Mouse (Mus musculus) G1E-ER4 (cell line): ENCODE results near the gene Pik3cb. TPM values are rescaled to one million over a fixed set of nuclear protein-coding genes. Genes with fewer than 3 reads are reported as not detected.

ENCODE experiments used
- GATA1 ChIP-seq: IDR thresholded peaks from one replicate; pipeline ENCODE4 v1.8.0; 2012; ENCODE audit warnings: low read length, inconsistent platforms
- polyA plus RNA-seq: library from polyadenylated mRNA; stranded (reverse); fragments of >175 nt; gene quantifications from 2 replicates; pipeline ENCODE4 v1.2.3, GENCODE M21; 2012

Pik3cb gene
- polyA plus RNA-seq, 1 experiment, result 0.91 TPM

- no peak for TF ChIP-seq GATA1
Observed at GRCm38 (mm10) chr9:99158708-99159107, 18.3 kb upstream of the Pik3cb start.

GRCm38 (mm10) chr9:99158203-99158632, 17.8 kb upstream of the Pik3cb start:
- no peak for TF ChIP-seq GATA1

DNA sequence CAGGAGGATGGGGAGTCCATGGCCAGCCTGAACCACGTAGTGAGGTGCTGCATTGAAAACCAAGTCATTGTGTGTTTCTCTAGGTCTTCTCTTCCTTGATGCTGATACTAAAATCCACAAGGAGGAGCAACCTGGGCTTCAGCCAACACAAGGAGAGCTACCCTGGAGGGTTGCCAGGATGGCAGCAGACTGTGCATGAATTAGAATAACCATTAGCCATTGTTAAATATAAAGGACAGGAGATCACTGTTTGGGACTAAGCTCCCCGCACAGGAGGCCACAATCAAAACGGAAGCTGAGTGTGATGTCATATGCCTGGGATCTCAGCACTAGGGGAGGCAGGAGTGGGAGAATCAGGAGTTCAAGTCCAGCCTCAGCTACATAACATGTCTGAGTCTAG, 13.2 kb upstream of the Pik3cb start:
- TF ChIP-seq GATA1, result no peak

DNA sequence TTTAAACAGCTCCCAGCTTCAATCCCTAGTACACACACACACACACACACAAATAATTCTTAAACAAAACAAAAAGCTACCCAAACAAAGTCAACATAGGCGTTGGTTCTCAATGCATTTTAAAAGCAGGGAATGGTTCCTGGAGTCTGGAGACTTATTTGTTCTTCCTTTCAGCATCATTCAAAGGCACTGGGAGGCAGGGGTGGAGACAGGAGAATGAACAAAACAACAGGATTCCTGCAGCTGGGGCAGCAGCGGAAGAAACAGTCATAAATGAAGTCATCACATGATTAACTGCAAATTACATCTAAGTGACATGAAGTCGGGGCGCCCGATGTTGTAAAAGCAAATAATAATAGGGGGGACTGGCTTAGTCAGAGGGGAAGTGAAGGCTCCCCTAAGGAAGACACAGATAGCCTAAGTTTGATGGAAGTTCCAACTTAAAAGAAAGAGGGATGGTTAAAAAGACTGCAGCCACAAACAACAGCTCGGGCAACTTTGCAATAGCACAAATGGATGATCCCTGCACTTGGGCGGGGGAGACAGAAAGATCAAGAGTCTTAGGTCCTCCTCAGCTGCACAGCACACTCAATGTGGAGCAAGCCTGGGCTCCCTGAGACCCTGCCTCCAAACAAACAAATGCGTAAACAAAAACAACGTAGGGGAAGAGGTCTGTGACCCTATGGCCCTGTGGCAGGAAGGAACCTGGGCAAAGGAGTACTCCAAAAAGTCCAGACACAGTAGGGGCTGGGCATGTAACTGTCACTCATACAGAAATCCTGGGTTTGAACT, 12.5 kb upstream of the Pik3cb start:
- no peak for TF ChIP-seq GATA1

DNA sequence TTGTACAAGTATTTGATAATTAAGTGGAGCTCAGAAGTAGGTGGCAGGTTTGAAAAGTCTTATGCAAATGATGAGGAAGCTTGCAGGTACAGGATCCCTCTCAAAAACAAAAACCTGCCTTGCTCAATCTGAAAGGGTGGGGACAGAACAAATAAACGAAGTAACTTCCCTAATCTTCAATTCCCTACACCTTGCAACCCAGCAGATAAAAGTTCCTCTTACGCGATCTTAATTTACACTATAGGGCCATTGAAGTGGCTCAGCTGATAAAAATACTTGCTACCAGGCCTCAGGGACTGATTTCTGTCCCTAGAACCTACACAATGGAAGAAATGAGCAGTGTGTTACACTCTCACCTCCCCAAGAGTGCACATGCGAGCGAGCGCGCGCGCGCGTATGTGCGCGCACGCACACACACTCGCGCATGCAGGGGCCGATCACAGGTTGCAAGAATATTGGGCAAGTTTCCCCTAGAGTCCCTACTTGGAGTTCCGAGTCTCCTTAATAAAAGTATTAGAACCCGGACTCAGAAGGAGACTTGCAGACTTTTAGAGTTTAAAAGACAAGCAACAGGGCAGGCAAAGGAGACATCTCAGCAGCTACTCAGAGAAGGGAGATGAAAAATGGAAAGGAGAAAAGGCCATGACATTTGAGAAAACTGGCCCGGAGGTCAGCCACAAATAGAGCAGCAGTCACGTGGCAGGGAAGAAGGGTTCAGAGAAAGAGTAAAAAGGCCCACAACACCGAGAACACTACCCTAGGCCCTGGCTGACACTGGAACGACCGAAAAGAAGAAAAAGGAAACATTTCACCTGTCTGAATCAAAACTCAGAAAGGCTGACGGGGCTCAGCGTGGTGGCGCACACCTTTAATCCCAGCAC, 6.7 kb upstream of the Pik3cb start:
- no peak for TF ChIP-seq GATA1

DNA sequence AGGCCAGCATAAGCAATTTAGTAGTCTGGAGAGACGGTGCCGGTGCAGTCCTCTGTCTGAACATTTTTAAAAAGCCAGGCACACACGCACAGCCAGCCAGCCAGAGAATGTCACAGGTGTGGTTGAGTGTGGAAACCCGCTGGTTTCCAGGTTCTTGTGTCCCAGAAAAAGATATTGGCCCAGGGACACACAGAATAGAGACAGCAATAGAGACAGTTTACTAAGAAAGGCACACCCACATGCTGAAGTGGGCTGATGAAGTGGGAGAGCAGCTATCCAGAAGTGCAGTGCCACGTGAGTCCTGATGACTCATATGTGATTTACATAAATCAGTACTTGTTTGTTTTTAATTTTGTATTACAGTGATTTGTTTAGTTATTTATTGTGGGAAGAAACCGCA, 5.3 kb upstream of the Pik3cb start:
- TF ChIP-seq GATA1, result no peak

- no peak for TF ChIP-seq GATA1
Observed at GRCm38 (mm10) chr9:99144416-99144989, 4.1 kb upstream of the Pik3cb start.

DNA sequence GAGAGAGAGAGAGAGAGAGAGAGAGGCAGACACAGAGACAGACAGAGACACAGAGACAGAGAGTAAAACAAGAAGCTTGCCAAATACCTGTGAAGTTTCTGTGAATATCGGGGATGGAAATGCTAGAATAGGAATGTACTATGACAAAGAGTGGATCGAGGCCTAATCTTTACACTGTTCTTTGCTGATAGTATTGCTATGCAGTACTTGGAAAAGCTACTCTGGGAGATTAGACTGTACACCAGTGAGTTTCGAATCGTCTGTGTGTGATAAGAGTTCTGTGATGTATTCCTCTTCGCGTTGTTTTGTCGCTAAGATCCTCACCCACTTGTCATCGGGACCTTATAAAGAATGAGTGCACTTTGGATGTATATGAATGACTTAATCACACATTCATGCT, 1.2 kb upstream of the Pik3cb start:
- peak; percentile 13 for TF ChIP-seq GATA1

- TF ChIP-seq GATA1, result no peak
Observed at GRCm38 (mm10) chr9:99141171-99141570, 750 bp upstream of the Pik3cb start.

GRCm38 (mm10) chr9:99139194-99140023, 1.0 kb downstream of the Pik3cb start:
- TF ChIP-seq GATA1, result no peak

- no peak for TF ChIP-seq GATA1
Observed at GRCm38 (mm10) chr9:99137301-99137700, 3.1 kb downstream of the Pik3cb start.

DNA sequence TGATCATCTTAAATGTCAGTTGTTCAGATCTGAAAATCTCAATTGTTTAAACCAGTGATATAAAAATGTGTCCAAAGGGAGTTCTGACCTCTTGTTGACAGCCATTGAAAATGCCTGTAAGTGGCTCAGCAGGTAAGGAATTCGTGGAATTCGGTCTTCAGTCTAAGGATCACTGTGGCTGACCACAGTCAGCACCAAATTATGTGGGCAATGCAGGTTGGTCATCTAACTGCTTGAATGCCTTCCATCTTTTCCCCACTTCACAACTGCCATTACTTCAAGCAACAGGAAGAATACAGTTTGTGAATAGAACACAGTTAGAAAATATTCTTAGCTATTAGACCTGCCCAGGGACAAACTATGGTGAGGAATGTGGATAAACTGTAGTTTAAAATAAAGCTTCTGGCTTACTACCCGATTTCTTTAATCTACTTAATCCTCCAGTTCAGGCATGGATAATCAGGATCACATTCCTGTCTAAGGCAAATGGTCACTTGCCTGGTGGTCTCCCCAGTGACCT, 8.4 kb downstream of the Pik3cb start:
- no peak for TF ChIP-seq GATA1

DNA sequence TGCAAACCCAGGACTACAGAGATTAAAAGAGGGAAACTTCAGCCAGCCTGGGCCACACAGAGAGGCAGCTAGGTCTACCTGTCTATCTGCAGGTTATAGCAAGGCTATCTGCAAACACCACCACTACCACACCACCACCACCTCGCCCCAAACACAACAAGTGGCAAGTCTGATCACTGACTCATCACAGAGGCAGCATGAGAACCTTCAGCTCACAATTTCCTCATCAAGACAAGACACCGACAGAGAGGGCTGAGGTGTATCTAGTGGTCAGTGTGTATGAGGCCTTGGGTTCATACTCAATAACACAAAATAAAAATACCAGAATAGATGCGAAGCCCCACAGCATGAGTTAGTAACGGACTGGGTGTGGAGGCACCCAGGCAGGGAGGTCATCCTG, 9.3 kb downstream of the Pik3cb start:
- no peak for TF ChIP-seq GATA1

- no peak for TF ChIP-seq GATA1
Observed at GRCm38 (mm10) chr9:99127578-99127977, 12.8 kb downstream of the Pik3cb start.

DNA sequence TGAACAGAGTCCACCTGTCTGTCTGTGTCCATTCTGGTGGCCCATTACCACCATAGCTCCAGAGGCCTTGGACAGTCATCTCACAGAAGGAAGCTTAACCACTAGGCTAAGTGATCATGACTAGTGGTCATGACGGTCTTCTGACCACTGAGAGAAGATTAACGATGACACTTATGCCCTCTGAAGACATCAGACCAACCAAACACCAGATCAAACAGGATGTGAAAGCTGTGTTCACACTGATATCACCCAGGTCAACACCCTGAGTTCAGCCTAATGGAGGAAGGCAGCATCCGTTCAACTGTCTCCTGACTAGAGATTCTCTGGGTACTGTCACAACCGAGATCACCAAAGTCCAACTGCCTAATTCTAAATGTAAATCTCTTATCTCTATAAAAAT, 17.7 kb downstream of the Pik3cb start:
- TF ChIP-seq GATA1, result peak; percentile 31
